Mouse (Mus musculus) CD4-positive, CD25-positive, alpha-beta regulatory T cell, adult 9 weeks (primary cell): ENCODE measurements around the gene Fbxl19. TPM values are rescaled to one million over a fixed set of nuclear protein-coding genes. Genes with fewer than 3 reads are reported as not detected.

ENCODE experiments used
- polyA plus RNA-seq: library from polyadenylated mRNA; unstranded; fragments of 100-300 nt; shearing (Covaris generic); gene quantifications from one replicate; pipeline ENCODE4 v1.2.1, GENCODE M21; 2017

Fbxl19 gene
- polyA plus RNA-seq, result 0.87 TPM

GRCm38 (mm10) chr7:127744366-127745045, at the start of gene Fbxl19:
Gene Fbxl19 (plus strand): TSS chr7:127744543.

GRCm38 (mm10) chr7:127708207-127709078, 35.9 kb upstream of the Fbxl19 start, which contains the start of gene Bcl7c:
Gene Bcl7c (minus strand): TSS chr7:127708933.

GRCm38 (mm10) chr7:127712461-127713385, 31.6 kb upstream of the Fbxl19 start, which contains the start of gene Ctf1:
Gene Ctf1 (plus strand): TSS chr7:127712736.

GRCm38 (mm10) chr7:127732066-127732465, 12.3 kb upstream of the Fbxl19 start, which contains the start of gene Ctf2:
Gene Ctf2 (minus strand): TSS chr7:127732166.

GRCm38 (mm10) chr7:127769651-127770038, 25.3 kb downstream of the Fbxl19 start, which contains the start of gene Orai3:
Gene Orai3 (plus strand): TSS chr7:127769815.

GRCm38 (mm10) chr7:127776426-127776825, 32.1 kb downstream of the Fbxl19 start, which contains the start of gene Setd1a:
Gene Setd1a (plus strand): TSS chr7:127776670.

GRCm38 (mm10) chr7:127785308-127785707, 41.0 kb downstream of the Fbxl19 start, which contains the start of gene Gm49388:
Gene Gm49388 (plus strand): TSS chr7:127785608.

GRCm38 (mm10) chr7:127800435-127801009, 56.2 kb downstream of the Fbxl19 start, which contains the start of gene Hsd3b7:
Gene Hsd3b7 (plus strand): TSS chr7:127800604.

Other genes starting within 250 kb of the Fbxl19 start
- gene Srcap, start 232.6 kb upstream of the Fbxl19 start, polyA plus RNA-seq, result 81.0 TPM
- gene Gm42715, start 225.0 kb upstream of the Fbxl19 start, polyA plus RNA-seq, result 10.2 TPM
- 14.8 TPM for gene Tmem265, start 183.2 kb upstream of the Fbxl19 start, polyA plus RNA-seq
- gene Phkg2, start 171.2 kb upstream of the Fbxl19 start, polyA plus RNA-seq, result 112 TPM
- gene Ccdc189, start 155.9 kb upstream of the Fbxl19 start, polyA plus RNA-seq, result 0.48 TPM
- gene Rnf40, start 155.8 kb upstream of the Fbxl19 start, polyA plus RNA-seq, result 154 TPM
- gene Zfp629, start 128.7 kb upstream of the Fbxl19 start, polyA plus RNA-seq, result 2.3 TPM
- gene Bcl7c, start 35.6 kb upstream of the Fbxl19 start, polyA plus RNA-seq, result 8.8 TPM
- gene Ctf1, start 31.8 kb upstream of the Fbxl19 start, polyA plus RNA-seq, result not detected
- gene Ctf2, start 12.4 kb upstream of the Fbxl19 start, polyA plus RNA-seq, result not detected
- gene Orai3, start 25.3 kb downstream of the Fbxl19 start, polyA plus RNA-seq, result 31.0 TPM
- gene Setd1a, start 32.1 kb downstream of the Fbxl19 start, polyA plus RNA-seq, result 1.8 TPM
- not detected for gene Gm49388, start 41.1 kb downstream of the Fbxl19 start, polyA plus RNA-seq
- 2.5 TPM for gene Hsd3b7, start 56.1 kb downstream of the Fbxl19 start, polyA plus RNA-seq
- 174 TPM for gene Stx4a, start 79.8 kb downstream of the Fbxl19 start, polyA plus RNA-seq
- 0.15 TPM for gene Stx1b, start 80.0 kb downstream of the Fbxl19 start, polyA plus RNA-seq
- 57.7 TPM for gene Zfp646, start 131.7 kb downstream of the Fbxl19 start, polyA plus RNA-seq
- 19.7 TPM for gene Zfp668, start 132.3 kb downstream of the Fbxl19 start, polyA plus RNA-seq
- gene Prss53, start 146.4 kb downstream of the Fbxl19 start, polyA plus RNA-seq, result 0.94 TPM
- not detected for gene Gm21974, start 150.9 kb downstream of the Fbxl19 start, polyA plus RNA-seq
- gene Vkorc1, start 151.1 kb downstream of the Fbxl19 start, polyA plus RNA-seq, result 63.8 TPM
- gene Bckdk, start 159.5 kb downstream of the Fbxl19 start, polyA plus RNA-seq, result 62.3 TPM
- 57.8 TPM for gene Kat8, start 168.0 kb downstream of the Fbxl19 start, polyA plus RNA-seq
- not detected for gene Prss8, start 185.6 kb downstream of the Fbxl19 start, polyA plus RNA-seq
- gene Prss36, start 202.2 kb downstream of the Fbxl19 start, polyA plus RNA-seq, result 4.9 TPM
- gene Fus, start 222.9 kb downstream of the Fbxl19 start, polyA plus RNA-seq, result 203 TPM
- 357 TPM for gene Pycard, start 249.3 kb downstream of the Fbxl19 start, polyA plus RNA-seq